Mouse (Mus musculus): ENCODE measurements around the gene Cyp2w1. TPM values are rescaled to one million over a fixed set of nuclear protein-coding genes. Genes with fewer than 3 reads are reported as not detected.
"Not testable (repeated sequence)": the region's sequence is repeated elsewhere in the genome, so short reads cannot be mapped to it uniquely, and the experiment has no call there.

Cyp2w1 gene
- polyA plus RNA-seq, 1 experiment from 2014 or later = not detected

DNA sequence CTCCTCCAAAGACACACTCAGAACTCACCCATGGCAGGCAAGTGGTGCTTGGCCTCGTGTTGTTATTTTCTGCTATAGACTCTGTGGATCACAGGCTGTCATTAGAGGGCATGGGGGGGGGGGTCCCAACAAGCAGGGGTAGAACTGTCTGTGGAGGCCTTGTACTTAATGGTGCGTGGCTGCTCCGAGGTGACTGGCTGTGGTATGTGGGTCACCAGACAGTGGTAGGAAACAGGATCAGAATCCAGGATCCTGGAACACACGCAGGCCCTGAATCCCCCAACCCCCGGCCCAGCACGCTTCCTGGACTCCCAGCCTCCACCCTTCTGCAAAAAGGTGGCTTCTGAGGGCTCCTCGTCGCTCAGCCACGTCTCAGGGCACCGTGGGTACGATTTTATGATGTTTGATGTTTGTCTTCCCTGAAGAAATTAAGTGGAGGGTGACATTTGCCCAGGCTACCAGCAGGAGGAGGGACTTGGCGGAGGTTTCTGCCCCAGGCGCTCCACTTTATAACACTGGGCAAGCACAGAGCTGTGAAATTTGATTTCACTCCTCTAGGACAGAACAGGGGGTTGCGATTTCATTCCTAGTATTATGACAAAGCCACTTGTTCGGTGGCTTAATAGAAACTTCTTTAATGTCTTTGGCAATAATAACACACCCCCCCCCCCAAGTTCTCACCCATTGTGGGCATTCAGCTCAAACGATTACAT is 19.0 kb upstream of the Cyp2w1 start:
- no peak overlapping the region for H3K27ac ChIP-seq (ENCODE audit: poor library complexity, severe bottlenecking)
- 89% methylated on average over 16 of the region's 16 CpGs for WGBS

DNA sequence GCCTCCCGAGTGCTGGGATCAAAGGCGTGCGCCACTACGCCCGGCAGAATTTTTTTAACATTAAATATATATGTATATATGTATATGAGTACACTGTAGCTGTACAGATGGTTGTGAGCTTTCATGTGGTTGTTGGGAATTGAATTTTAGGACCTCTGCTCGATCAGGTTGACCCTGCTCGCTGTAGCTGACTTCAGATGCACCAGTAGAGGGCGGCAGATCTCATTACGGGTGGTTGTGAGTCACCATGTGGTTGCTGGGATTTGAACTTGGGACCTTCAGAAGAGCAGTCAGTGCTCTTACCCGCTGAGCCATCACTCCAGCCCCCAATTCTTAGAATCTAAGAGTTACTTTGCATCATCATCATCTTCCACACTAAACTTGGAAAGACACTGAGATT is 18.0 kb upstream of the Cyp2w1 start:
- not testable (repeated sequence) for H3K9me3 ChIP-seq (replicated peaks); H3K4me2 ChIP-seq; H3K9ac ChIP-seq; H3K4me3 ChIP-seq; ATAC-seq (ENCODE audit: insufficient number of reproducible peaks, low FRiP score); H3K27ac ChIP-seq (ENCODE audit: poor library complexity, severe bottlenecking)
- peaks cover 40% of the 10 kb centered on the region for H3K36me3 ChIP-seq
- 85% methylated on average over 10 of the region's 10 CpGs for WGBS
- H3K4me1 ChIP-seq (replicated peaks) = peaks cover 38% of the 10 kb centered on the region
- H3K27me3 ChIP-seq (replicated peaks) = peaks cover 29% of the 10 kb centered on the region

More for the DNA sequence above, 19.0 kb upstream of the Cyp2w1 start:
- no peak overlapping the region for H3K9ac ChIP-seq
- no peak overlapping the region for H3K4me2 ChIP-seq
- peaks cover 31% of the 10 kb centered on the region for H3K36me3 ChIP-seq
- H3K27me3 ChIP-seq (replicated peaks) = peaks cover 38% of the 10 kb centered on the region
- H3K4me3 ChIP-seq = no peak overlapping the region
- ATAC-seq (ENCODE audit: insufficient number of reproducible peaks, low FRiP score) = no peak
- H3K4me1 ChIP-seq (replicated peaks) = peaks cover 29% of the 10 kb centered on the region
- no peaks in the 10 kb centered on the region for H3K9me3 ChIP-seq (replicated peaks)

- peaks cover 52% of the 10 kb centered on the region for H3K36me3 ChIP-seq
- WGBS = 95% methylated on average over 4 of the region's 4 CpGs
- H3K4me1 ChIP-seq (replicated peaks) = peaks cover 45% of the 10 kb centered on the region
- H3K4me2 ChIP-seq = no peak overlapping the region
- no peak for ATAC-seq (ENCODE audit: insufficient number of reproducible peaks, low FRiP score)
- no peak overlapping the region for H3K9ac ChIP-seq
- no peaks in the 10 kb centered on the region for H3K9me3 ChIP-seq (replicated peaks)
- peaks cover 18% of the 10 kb centered on the region; the same call in 1 of the 2 replicates for H3K27me3 ChIP-seq (replicated peaks)
- H3K27ac ChIP-seq (ENCODE audit: poor library complexity, severe bottlenecking) = no peak overlapping the region
- H3K4me3 ChIP-seq = no peak overlapping the region
Observed at GRCm38 (mm10) chr5:139335634-139336033, 16.8 kb upstream of the Cyp2w1 start.

- WGBS = 28% methylated on average over 13 of the region's 13 CpGs
- ATAC-seq (ENCODE audit: insufficient number of reproducible peaks, low FRiP score) = peak; percentile 68
- Histone ChIP-seq H3K4me1 (replicated peaks) (peaks cover 34% of the 10 kb centered on the region), H3K27me3 (replicated peaks) (peaks cover 9% of the 10 kb centered on the region; the same call in 1 of the 2 replicates), H3K36me3 (peaks cover 71% of the 10 kb centered on the region), H3K4me2 (peak overlapping the region; percentile 46), H3K27ac (ENCODE audit: poor library complexity, severe bottlenecking) (peak overlapping the region; percentile 90), H3K9ac (peak overlapping the region; percentile 52), H3K9me3 (replicated peaks) (no peaks in the 10 kb centered on the region), H3K4me3 (no peak overlapping the region)
Observed at GRCm38 (mm10) chr5:139337826-139338370, 14.5 kb upstream of the Cyp2w1 start.

DNA sequence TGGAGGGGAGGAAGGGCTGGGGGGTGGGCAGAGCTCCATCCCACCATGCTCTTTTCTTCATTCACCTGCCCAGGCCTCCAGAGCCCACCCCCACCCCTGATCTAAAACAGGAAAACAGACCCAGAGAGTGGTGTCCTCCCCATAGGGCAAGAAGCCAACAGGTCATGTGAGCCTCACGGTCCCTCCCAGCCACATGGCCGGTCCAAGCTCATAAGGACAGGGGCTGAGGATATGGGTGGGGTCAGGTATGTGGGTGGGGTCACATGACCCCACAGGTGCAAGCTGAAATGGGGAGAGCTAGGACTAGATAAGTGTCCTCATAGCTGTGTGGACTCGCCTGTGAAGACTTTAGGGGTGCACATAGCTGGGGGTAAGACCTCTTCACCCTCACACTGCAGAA is 14.0 kb upstream of the Cyp2w1 start:
- Histone ChIP-seq H3K4me3 (no peak overlapping the region), H3K4me1 (replicated peaks) (peaks cover 33% of the 10 kb centered on the region), H3K9me3 (replicated peaks) (no peaks in the 10 kb centered on the region), H3K27ac (ENCODE audit: poor library complexity, severe bottlenecking) (peak overlapping the region; percentile 90), H3K9ac (peak overlapping the region; percentile 52), H3K36me3 (peaks cover 71% of the 10 kb centered on the region), H3K27me3 (replicated peaks) (peaks cover 9% of the 10 kb centered on the region; the same call in 1 of the 2 replicates), H3K4me2 (peak overlapping the region; percentile 46)
- peak; percentile 30; the same call in 1 of the 2 replicates for ATAC-seq (ENCODE audit: insufficient number of reproducible peaks, low FRiP score)
- 50% methylated on average over 3 of the region's 3 CpGs for WGBS

GRCm38 (mm10) chr5:139338891-139339290 is 13.5 kb upstream of the Cyp2w1 start:
- WGBS = 76% methylated on average over 11 of the region's 11 CpGs
- no peak overlapping the region for H3K4me3 ChIP-seq
- 0 out of 2 replicates have a peak overlapping the region, but pooled peaks have one; percentile 27 for H3K9ac ChIP-seq
- H3K36me3 ChIP-seq = peaks cover 71% of the 10 kb centered on the region
- ATAC-seq (ENCODE audit: insufficient number of reproducible peaks, low FRiP score) = no peak
- no peak overlapping the region for H3K27ac ChIP-seq (ENCODE audit: poor library complexity, severe bottlenecking)
- H3K4me2 ChIP-seq = no peak overlapping the region
- H3K27me3 ChIP-seq (replicated peaks) = peaks cover 9% of the 10 kb centered on the region; the same call in 1 of the 2 replicates
- H3K9me3 ChIP-seq (replicated peaks) = no peaks in the 10 kb centered on the region
- peaks cover 38% of the 10 kb centered on the region for H3K4me1 ChIP-seq (replicated peaks)

- WGBS = 4% methylated on average over 12 of the region's 12 CpGs
- Histone ChIP-seq H3K9me3 (replicated peaks) (no peaks in the 10 kb centered on the region), H3K27ac (ENCODE audit: poor library complexity, severe bottlenecking) (0 out of 2 replicates have a peak overlapping the region, but pooled peaks have one; percentile 3), H3K4me2 (peak overlapping the region; percentile 94), H3K4me1 (replicated peaks) (peaks cover 26% of the 10 kb centered on the region), H3K9ac (peak overlapping the region; percentile 85), H3K36me3 (peaks cover 34% of the 10 kb centered on the region), H3K4me3 (peak overlapping the region; percentile 75), H3K27me3 (replicated peaks) (peaks cover 24% of the 10 kb centered on the region)
- ATAC-seq (ENCODE audit: insufficient number of reproducible peaks, low FRiP score) = peak; percentile 63
Observed at GRCm38 (mm10) chr5:139344021-139344686, 8.3 kb upstream of the Cyp2w1 start.

- peak; percentile 95 for ATAC-seq (ENCODE audit: insufficient number of reproducible peaks, low FRiP score)
Observed at GRCm38 (mm10) chr5:139344687-139345363, 7.6 kb upstream of the Cyp2w1 start.

GRCm38 (mm10) chr5:139345364-139345714 is 7.1 kb upstream of the Cyp2w1 start:
- H3K9me3 ChIP-seq (replicated peaks) = no peaks in the 10 kb centered on the region
- H3K27me3 ChIP-seq (replicated peaks) = peaks cover 31% of the 10 kb centered on the region
- no peak overlapping the region for H3K27ac ChIP-seq (ENCODE audit: poor library complexity, severe bottlenecking)
- ATAC-seq (ENCODE audit: insufficient number of reproducible peaks, low FRiP score) = peak; percentile 1; the same call in 1 of the 2 replicates
- WGBS = 20% methylated on average over 5 of the region's 5 CpGs
- H3K4me1 ChIP-seq (replicated peaks) = peaks cover 17% of the 10 kb centered on the region
- H3K36me3 ChIP-seq = peaks cover 22% of the 10 kb centered on the region
- peak overlapping the region; percentile 94 for H3K4me2 ChIP-seq
- H3K4me3 ChIP-seq = peak overlapping the region; percentile 75
- H3K9ac ChIP-seq = 0 out of 2 replicates have a peak overlapping the region, but pooled peaks have one; percentile 53

More at GRCm38 (mm10) chr5:139344687-139345363, 7.6 kb upstream of the Cyp2w1 start:
- Histone ChIP-seq H3K36me3 (peaks cover 27% of the 10 kb centered on the region), H3K9me3 (replicated peaks) (no peaks in the 10 kb centered on the region), H3K4me3 (peak overlapping the region; percentile 75), H3K27me3 (replicated peaks) (peaks cover 26% of the 10 kb centered on the region), H3K9ac (peak overlapping the region; percentile 85), H3K4me2 (peak overlapping the region; percentile 94), H3K4me1 (replicated peaks) (peaks cover 20% of the 10 kb centered on the region), H3K27ac (ENCODE audit: poor library complexity, severe bottlenecking) (peak overlapping the region; percentile 12; the same call in 1 of the 2 replicates)
- under 1% methylated on average over 33 of the region's 33 CpGs for WGBS

GRCm38 (mm10) chr5:139347225-139347624 is 5.2 kb upstream of the Cyp2w1 start:
- Histone ChIP-seq H3K27ac (ENCODE audit: poor library complexity, severe bottlenecking) (no peak overlapping the region), H3K27me3 (replicated peaks) (peaks cover 49% of the 10 kb centered on the region)

More at GRCm38 (mm10) chr5:139347225-139347624, 5.2 kb upstream of the Cyp2w1 start:
- H3K9me3 ChIP-seq (replicated peaks) = no peaks in the 10 kb centered on the region
- 60% methylated on average over 1 of the region's 1 CpGs for WGBS
- no peak overlapping the region for H3K4me2 ChIP-seq
- H3K36me3 ChIP-seq = peaks cover 7% of the 10 kb centered on the region
- no peak overlapping the region for H3K9ac ChIP-seq
- H3K4me3 ChIP-seq = no peak overlapping the region
- ATAC-seq (ENCODE audit: insufficient number of reproducible peaks, low FRiP score) = no peak
- peaks cover 25% of the 10 kb centered on the region for H3K4me1 ChIP-seq (replicated peaks)

Data from heart, embryonic 12.5 days (tissue).